Mouse (Mus musculus) C2C12 (cell line): ENCODE results near the gene Gpc6.

ENCODE experiments used
- CEBPB ChIP-seq: IDR thresholded peaks from one replicate; pipeline ENCODE4 v1.6.1; 2011; ENCODE audit warnings: low read depth, mild to moderate bottlenecking, control low read depth, moderate library complexity
- CTCF ChIP-seq: IDR thresholded peaks from one replicate; pipeline ENCODE4 v1.5.1; 2011; ENCODE audit not compliant: control insufficient read depth, insufficient read depth, insufficient read length
- MAX ChIP-seq: IDR thresholded peaks from one replicate; pipeline ENCODE4 v1.6.1; 2011; ENCODE audit warnings: mild to moderate bottlenecking, control low read depth
- MYOD1 ChIP-seq: IDR thresholded peaks from one replicate; pipeline ENCODE4 v1.6.1; 2011; ENCODE audit warnings: low read depth; ENCODE audit not compliant: control insufficient read depth, insufficient read length
- USF1 ChIP-seq: IDR thresholded peaks from one replicate; pipeline ENCODE4 v1.6.1; 2011; ENCODE audit warnings: low read depth, mild to moderate bottlenecking, control low read depth, moderate library complexity

- no peak for TF ChIP-seq CTCF
- TF ChIP-seq CEBPB = no peak
- TF ChIP-seq MAX = no peak
- TF ChIP-seq USF1 = no peak
- no peak for TF ChIP-seq MYOD1
Observed at GRCm38 (mm10) chr14:117603837-117604236, 678.7 kb downstream of the Gpc6 start.
